Mouse (Mus musculus) right cerebral cortex, adult 18-20 months (tissue): ENCODE measurements around the gene Spata5.

Experiments used
- DNase-seq: peaks from one replicate; pipeline ENCODE4 v3.0.0; 2022; ENCODE audit warnings: mixed read lengths

The Spata5 gene

DNA sequence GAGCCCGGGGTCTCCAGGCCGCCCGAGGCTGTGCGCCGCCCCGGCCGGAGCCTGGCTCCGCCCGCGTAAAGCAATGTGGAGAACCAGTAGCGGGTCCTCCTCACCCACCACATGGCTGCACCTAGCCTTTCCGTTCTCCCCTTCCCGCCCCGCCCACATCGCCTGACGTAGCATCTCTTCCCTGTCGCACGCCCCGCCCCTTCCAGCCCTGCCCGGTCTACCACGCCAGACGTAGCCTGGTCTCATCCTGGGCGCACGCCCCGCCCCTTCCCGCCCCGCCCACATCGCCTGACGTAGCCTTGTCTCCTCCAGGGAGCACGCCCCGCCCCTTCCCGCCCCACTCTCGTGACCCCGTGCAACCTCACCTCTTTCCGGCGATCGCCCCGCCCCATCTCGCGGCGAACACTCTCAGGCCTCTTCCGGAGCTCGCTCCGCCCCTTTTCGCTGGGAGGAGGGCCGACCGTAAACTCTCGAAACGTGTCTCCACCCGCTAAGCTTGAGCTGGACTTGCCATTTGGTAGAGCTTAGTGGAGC is at the start of gene Spata5:
Spata5 (plus strand) TSS at position 439 of the 534 bp plus-strand sequence.
- DNase-seq, result peak; percentile 98

DNA sequence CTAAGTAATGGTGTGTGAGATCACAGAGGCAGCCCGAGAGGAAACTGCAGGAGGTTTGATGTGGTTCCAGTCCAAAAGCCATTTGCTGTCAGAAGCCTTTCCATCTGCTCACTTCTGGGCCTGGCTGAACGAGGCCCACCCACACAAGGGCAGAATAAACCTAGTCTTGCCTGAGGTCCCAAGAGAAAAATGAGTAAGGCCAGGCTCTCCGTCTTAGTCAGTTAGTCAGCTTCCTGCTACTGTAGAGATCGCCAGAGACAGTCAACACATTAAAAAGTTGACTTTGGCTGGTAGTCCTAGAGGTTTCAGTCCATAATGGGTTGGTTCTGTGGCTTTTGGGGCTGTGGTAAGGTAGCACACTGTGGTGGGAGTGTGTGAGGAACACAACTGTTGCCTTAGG is 49.3 kb upstream of the Spata5 start:
- no peak for DNase-seq

DNA sequence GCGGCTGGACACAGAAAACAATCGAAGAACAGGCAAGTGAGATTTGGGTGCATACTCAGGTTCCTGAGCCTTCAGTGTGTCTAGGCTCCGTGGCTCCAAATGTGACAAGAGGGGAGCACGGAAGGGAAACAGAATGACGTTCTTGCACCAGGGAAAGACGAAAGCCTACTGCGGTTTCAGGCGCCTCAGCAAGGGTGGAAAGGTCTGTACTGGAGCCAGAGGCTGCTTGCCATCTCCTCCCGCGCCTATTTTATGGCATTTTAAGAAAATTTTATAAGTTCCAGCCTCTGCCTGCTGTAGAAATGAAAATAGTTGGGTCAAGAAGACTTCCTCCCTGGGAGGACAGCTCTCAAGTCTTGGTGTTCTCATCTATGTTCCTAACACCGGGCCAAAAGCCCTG is 46.0 kb upstream of the Spata5 start:
- no peak for DNase-seq

DNA sequence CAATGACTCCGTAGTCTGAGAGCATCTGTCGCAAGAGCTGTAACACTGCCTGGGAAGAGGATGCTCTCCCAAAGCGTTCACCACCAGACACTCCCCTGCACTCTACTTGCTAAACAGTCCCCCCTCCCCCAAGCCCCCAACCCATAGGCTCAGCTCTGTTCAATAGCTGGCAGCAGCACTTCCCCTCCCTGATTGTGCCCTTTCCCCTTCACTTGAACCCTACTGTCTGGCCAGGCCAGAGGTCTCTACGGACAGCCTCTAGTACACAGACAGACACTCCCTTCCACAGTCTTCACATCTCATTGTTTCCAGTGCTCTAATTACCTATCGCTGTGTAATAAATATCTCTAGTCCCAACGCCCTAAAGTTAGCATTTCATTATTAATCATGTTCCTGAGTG is 41.8 kb upstream of the Spata5 start:
- no peak for DNase-seq

DNA sequence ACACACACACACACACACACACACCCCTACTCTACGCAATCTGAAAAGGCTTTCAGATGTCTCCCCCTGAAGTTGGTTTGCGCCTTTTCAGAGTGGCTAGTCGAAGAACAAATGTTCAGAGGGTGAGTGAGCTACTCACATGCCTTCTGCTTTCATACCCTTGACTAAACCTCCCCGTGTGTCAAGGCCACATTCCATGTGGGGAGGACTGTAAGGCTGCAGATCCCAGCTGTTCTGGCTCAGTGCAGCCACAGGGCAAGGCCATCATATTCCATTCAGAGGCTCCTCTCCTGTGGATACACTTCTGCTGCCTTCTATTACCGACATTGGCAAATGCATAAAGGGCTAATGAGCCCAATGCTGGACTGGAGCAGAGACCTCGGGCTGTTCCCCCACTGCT is 41.3 kb upstream of the Spata5 start:
- DNase-seq, result no peak

DNA sequence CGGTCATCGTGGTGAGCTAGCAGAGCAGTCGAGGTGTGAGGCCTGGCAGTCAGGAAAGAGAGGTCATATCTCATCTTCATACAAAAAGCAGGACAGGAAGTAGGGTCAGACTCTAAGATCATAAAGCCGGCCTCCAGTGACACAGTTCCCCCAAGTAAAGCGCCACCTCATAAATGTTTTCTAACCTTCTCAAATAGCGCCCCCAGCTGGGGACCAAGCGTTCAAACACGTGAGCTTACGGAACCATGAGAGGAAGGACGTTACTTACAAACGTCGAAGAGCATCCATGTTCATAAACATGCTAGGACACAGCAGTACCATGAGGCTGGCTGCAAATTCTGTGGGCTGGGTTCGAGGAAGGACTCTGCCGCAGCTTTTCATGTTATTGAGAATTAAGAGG is 40.5 kb upstream of the Spata5 start:
- no peak for DNase-seq

DNA sequence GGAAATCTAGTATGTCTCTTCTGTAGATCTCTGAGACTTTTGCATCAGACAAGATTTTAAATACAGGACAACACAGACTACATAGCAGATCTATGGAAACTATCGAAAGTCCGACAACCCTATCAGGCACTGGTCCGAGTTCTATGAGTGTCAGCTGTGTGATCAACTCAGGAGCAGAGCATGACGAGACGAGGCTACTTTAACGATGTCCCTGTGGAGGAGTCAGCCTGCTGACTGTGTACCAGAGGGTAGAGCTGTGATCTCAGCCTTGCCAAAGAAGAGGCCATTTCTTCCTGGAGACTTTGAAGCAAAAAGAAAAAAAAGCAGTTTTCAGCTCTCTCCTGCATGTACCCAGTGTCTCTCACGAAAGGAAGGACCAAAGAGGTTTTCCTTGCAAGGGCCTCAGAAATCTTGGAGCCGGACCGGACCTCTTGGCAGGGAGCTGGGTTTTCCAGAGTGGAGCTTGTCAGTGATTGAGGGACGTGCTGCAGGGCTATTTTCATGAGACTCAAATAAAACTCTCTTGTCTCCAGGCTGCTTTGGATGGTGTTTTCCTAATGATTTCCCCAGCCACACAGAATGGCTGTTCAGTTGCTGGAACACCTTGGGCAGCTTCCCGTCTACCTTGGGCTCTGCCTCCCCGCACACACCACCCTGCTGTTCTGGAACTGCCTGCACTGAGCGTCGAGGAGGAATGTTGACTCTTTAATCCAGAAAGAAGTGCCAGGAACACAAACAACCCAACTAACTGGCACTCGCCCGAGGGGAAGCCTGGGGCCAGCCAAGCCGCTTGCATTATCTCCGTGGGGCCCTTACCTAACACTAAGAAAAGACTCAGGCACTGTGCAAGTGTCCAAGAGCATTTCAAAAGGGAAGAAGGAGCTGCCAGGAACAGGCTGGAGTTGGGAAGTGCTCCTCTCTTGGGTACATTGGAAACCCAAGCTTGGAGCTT is 39.5 kb upstream of the Spata5 start:
- peak; percentile 19 for DNase-seq

DNA sequence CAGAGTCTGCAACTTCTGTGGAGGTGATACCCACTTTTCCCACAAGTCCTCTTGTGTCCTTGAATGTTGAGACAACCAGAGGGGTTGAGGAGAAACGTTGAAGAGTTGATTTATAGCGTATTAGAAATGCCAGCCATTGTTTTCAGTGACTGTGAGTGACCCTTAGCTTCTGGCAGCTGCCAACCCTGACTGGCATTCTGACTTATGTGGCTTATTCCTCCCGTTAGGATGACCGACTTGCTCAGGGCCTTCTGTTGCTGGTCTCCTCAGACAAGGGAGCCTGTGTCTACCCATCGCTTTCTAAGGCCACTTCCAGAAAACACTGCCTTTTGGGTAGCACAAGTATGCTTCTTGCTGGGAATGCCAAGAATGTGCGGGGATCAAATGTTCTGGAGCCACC is 38.2 kb upstream of the Spata5 start:
- no peak for DNase-seq

DNA sequence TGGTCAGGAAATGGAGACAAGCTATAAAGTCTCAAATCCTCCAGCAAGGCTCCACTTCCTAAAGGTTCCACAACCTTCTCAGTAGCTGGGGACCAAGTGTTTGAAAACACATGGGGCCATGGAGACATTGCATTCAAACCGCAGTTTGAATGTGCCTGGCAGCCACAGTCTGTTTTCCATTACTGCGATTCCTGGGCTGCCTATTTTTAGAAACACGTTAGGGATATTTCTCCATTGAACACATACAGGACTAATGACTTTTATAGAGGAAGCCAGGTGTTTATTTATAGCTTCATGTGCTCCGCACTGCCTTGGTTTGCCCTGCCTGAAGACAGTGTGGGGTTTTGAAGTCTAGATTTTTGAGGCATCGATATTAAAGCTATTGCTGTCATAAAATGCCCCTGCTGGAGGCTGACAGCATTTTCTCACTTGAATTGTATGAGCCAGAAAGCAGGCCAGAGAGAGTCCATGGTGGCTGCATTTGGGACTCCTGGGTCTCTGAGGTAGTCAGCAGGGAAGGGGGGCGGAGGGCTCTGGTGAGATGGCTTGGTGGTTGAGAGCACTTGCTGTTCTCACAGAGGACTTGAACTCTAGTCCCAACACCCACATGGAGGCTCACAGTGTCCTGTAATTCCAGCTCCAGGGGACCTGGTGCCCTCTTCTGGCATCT is 36.5 kb upstream of the Spata5 start:
- DNase-seq, result no peak

DNA sequence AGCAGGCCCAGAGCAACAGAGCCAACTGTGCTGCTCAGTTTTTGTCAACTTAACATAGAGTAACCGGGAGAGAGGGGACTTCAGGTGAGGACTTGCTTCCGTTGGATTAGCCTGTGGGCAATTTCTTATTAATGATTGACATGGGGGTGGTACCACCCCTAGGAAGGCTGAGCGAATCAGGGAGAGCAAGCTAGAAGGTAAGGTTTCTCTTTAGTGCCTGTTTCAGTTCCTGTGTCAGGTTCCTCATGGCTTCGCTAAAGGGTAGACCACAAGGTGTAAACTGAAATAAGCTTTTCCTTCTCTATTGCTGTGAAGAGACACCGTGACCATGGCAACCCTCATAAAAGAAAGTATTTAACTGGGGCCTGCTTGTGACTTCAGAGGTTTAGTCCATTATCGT is 32.4 kb upstream of the Spata5 start:
- no peak for DNase-seq

DNA sequence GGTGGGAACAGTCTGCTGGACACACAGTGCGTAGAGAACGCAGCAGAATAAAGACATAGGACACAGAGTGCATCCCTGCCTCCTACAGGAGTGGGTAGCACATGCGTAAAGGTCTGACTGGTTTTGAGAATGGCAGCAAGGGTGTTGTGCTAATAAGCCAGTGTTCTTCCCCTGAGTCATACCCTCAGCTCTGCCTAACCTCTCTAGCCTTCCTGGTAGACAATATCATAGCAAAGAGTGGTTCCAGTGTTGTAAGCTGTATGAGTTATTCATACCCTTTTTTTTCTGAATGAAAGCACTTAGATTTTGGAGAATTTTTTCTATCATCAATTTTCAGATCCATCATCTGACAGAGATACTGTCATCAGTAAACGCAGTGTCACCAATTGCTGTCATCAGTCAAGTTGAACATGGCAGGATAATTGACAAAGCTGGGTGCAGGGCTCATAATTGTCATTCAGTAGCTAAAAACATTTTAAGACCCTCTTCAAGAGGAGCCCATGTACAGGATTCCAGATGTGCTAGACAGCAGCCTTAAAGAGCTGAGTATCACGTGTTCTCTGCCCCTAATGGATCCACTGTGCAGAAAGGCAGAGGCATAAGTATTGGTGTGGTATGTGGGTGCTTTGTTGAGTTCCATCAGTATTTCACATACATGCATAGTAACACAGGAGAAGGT is 22.6 kb upstream of the Spata5 start:
- no peak for DNase-seq

DNA sequence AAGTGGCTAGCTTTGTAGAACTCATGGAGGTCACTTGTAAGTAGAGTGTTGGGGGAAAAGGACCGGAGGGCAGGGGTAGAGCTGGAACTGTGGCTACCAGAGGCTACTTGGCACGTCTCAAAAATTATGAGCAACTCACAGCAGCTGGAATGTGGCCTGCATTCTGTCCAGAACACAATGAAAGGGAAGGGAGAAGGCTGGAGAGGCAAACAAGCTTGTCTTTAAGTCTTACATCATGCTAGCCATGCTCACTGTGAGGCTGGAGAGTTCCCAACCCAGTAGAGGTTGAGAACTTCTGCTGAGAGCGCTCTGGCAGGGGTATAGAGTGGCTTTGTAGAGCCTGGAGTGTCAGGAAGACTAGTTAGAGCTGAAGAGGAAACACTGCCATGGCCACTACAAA is 22.1 kb upstream of the Spata5 start:
- DNase-seq, result no peak

DNA sequence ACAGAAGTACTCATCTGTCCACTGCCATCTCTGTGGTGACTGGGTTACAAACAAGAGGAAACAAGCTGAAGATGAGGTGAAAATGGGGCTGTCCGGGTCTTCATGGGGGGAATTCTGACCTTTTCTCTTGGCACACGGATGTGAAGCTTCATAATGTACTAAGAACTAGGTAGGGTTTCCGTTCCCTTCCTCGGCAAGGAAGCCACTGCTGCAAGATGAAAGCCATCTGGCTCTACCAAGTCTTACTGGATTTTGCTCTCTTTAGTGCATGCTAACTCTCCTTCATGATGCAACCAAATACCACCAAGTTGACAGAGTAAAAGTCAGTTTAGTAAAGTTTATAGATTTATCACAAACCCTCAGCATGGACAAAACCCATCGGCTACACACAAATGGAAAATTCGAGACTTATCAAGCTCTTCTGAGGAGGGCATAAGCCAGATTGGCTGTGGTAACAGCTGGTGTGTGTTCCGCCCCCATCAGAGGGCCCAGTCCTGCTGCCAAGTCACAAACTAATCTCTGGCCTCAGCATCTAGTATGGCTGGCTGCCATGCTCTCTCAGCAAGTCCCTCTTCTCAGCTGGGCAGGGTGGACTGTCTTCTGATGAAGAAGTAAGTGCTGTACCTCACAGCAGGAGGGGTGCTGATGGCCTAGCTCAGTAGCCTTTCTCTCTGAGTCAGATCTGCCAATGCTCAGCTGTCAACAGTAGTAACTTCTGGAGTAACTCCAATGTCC is 20.9 kb upstream of the Spata5 start:
- DNase-seq, result no peak

DNA sequence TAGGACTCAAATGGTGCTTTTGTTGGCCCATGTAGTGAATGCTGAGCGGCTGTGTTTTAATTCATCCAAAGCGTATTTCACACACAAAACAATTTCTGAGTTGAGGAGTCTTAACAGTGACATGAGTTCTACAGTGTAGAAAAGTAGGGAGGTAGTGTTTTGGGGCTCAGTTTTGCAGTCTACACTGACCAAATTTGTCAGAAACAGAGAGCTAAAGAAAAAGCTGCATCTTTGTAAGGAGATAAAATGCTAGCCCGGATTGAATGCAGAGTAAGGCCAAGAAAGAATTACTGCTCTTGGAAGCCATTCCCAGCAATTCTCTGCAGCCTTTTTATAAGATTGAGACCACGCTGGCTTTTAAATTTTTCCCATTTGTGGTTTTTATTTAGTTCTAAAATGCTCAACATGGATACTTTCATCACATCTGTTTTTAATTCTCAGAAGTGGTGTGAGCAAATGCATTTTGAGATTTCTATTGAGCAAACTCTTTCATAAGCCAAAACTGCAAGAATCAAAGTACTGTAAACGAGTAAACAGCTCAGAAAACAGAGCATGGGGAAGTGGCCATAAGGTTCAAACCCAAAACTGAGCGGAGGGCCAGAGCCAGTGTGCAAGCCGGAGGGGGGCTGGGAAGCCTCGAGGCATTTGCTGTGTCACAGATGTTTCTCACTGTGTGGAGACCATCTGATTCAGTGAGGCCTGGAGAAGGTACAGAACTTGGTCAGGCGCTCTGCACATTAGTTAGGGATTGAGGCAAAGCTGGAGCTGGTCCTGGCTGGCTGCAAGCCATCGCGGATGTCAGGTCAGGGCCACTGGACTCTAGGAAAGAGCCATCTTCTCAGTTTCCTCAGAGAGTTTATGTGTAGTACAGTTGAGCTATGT is 17.7 kb upstream of the Spata5 start:
- no peak for DNase-seq

DNA sequence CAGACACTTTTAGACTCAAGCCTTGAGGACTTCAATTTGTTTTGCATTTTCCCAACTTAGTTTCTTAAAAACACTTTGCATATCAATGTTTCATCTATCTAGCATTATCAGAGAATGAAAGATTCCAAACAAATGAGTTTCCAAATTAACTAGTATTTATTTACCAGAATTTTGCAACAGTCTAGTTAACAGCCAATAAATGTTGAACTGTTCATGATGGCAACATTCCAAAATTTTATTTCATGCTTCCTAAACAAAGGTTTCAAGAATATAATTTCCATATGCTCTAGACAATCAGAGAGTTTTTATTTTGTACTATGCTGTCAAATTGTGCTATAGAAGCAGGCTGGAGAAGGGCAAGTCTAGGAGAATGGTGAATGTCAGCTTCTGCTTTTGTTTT is 12.1 kb upstream of the Spata5 start:
- no peak for DNase-seq

DNA sequence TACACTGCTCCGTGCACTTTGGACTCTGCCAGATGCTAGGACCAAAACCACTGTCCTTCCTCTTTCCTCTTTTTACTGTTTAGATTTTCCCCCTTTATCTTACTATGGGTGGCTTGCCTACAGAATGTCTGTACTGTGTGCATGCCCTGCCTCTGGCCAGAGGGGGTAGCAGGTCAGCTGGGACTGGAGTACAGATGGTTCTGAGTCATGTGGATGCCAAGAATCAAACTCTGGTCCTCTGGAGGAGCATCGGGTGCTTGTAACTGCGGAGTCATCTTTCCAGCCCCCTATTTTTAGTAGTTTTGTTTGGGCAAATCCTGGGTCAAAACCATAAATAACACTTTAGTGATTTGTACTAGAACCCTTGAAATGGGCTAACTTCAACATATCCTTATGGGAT is 6.2 kb upstream of the Spata5 start:
- no peak for DNase-seq

DNA sequence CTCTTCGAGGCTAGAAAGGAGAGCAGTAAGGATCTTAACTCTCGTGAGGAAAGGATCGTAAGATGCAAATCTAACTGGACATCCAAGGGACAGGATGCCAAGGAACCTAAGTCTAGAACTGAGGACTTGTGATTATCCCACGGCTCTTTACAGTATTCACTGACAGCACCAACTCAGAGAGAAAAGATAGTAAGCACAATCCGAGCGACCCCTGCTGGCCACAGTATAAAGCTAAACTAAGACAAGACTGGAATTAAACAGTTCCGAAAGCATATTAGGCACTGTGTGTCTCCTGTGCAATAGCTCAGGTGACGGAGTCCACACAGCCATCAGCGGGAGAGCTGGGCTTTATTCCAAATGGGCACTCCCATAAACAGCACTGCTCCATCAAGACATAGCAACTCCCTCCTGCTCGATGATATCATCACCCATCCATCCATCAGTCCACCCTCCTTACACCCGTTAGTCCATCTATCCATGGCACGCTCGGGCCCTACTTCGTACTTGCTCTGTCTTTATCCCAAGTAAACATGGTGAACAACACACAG is 5.2 kb upstream of the Spata5 start:
- DNase-seq, result peak; percentile 82

DNA sequence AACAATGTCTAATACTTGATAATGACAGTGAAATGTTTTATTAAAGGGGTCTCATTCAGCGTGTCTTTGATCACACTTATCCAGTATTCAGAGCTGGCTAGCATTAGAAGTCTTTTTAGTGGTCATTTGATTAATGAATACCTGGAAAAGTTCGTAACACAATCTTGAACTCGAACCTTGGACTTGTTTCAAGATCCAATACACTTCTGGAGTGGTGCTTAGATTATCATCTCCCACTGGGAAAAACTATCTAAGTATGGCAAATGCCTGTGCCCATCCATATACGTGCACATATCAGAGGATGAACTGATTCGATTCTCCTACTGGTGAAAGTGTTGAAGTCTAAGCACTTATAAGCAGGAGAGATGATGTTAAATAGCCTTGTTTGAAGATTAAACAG is 1.4 kb upstream of the Spata5 start:
- DNase-seq, result no peak

DNA sequence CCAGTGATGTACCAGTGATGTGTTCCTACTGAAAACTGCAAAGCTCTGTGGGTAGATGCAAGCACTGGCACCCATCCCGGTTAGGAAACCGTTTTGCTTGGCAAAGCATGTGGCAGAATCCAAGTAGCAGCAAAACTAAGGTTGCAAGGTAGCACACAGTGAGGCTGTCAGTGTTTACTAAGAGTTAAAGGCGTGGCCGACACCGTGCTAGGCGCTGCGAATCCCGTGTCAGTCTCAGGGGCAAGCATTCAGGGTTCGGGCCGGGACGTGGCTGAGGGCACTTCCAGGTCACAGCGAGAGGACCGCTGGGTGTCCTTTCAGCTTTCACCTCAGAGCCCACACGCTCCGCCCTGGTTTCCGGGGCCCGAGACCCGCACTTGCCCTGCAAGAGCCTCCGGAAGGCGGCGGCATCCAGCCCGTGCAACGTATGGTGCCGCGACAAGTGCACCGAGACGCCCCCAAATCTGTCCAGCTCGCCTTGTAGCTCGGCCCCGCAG is 687 bp upstream of the Spata5 start:
- peak; percentile 74 for DNase-seq

DNA sequence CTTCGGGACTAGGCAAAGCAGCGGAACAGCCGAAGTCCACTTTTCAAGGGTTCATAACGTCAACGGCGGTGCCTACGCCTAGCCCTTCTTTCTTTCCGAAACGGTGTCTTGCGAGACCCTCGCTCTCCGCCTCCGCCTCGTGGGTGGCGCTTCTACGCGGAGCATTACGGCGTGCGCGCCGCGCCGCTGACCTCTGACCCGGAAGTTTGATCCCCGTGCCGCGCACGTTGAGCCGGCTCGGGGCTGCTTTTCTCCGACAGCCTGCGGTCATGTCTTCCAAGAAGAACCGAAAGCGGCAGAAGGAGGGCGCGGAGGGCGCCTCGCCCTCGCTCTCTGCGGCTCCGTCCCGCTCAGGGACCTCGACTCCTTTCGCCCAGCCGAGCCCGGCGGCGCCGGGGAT is 376 bp downstream of the Spata5 start, which contains the start of gene Nudt6:
Nudt6 (minus strand) TSS at position 140 of the 400 bp plus-strand sequence.
- peak; percentile 92 for DNase-seq

DNA sequence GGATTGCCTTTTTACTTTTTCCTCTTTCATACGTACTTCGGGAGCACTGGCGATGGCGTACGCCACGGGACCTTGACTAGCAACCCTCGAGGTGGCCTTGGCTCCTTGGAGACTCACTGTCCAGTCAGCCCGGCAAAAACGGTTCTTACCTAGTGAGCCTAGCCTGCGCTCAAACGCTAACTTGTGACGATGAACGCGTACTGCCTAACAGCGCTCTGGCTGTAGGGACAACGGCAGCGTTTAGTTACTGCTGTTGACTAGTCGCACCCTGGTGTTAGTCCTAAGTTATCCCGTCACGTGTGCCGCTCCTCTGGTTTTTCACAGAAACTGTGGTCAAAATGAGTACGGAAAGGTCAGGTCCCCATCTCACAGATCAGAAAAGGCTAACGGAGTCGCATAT is 945 bp downstream of the Spata5 start:
- no peak for DNase-seq
